8 mouse cellular contexts compared by ENCODE assay signal in genomic region chr12:87471964-87472786, GRCm38 (mm10). TPM values are rescaled to one million over a fixed set of nuclear protein-coding genes. Genes with fewer than 3 reads are reported as not detected.
DNase-seq lines count a peak whose midpoint lies in the region; ATAC-seq lines count a peak whose summit lies in the region.

Snw1 (minus strand) TSS chr12:87472274.

- intact Hi-C loops in gastrocnemius, postnatal 14 days (cut with DNase I; ENCODE audit: low total_unique reads), result no loop called here
- intact Hi-C loops in left cerebral cortex, postnatal 10 days (cut with DNase I), result no loop called here

- DNase-seq in adrenal gland, adult (ENCODE audit: inconsistent age in 2 of 2, low spot score in 1 of 2), result peak; percentile 95 to 98
- DNase-seq in embryo, embryonic 10.5 days (ENCODE audit: low spot score), result peak; percentile 99
- peak; percentile 94 for DNase-seq in gastrocnemius, postnatal 14 days
- DNase-seq in left cerebral cortex, postnatal 10 days (ENCODE audit: extremely low spot score in 1 of 2, low spot score in 2 of 2), result peak; percentile 94 to 95
- peak; percentile 91 for DNase-seq in right cerebral cortex, postnatal 25 days
- peak; percentile 89 to 92 for DNase-seq in urinary bladder, postnatal 4 days (ENCODE audit: low spot score in 2 of 2)

- ATAC-seq in inflammation-experienced regulatory T-cells, adult 6 months, result peak; percentile 95
- peak; percentile 96 for ATAC-seq in megakaryocyte-erythroid progenitor cell, adult 5-6 weeks (replicated peaks; ENCODE audit: low FRiP score, low TSS enrichment, poor library complexity, severe bottlenecking)

RNA-seq across cellular contexts. Expression of gene Snw1, which starts in this region (rescaled TPM):
- total RNA-seq in gastrocnemius, postnatal 14 days (2021), result 10 to 100 TPM; 43.7 to 44.7 TPM
- polyA plus RNA-seq in inflammation-experienced regulatory T-cells, adult 6 months (2017; shearing (Covaris generic)), result 100 to 1,000 TPM; 207 to 236 (median 223) TPM
- total RNA-seq in left cerebral cortex, postnatal 10 days (2021), result 10 to 100 TPM; 44.9 to 48.5 TPM
- total RNA-seq in megakaryocyte-erythroid progenitor cell, adult 5-6 weeks (2014; fragmentation: Nextera tagmentation), result 64.6 and 68.2 TPM in 2 replicates
- total RNA-seq in megakaryocyte-erythroid progenitor cell, adult 5-6 weeks (2017), result 189 and 219 TPM in 2 replicates

Comparison
In these comparisons a context has a peak if more than half of its experiments do, and no peak if none do; other contexts are left out.
1. Peak in every context shown above with its lines: DNase-seq and ATAC-seq.